Mouse (Mus musculus): ENCODE results near the gene Olfr1309.
"Not testable (repeated sequence)": the region's sequence is repeated elsewhere in the genome, so short reads cannot be mapped to it uniquely, and the experiment has no call there.

Gene Olfr1309

GRCm38 (mm10) chr2:111990181-111990580, at the start of gene Olfr1309:
Gene Olfr1309, minus strand, starts transcription at chr2:111990281.
- no peak for DNase-seq (ENCODE audit: low read depth, low spot score)

GRCm38 (mm10) chr2:112026971-112027370, 36.9 kb upstream of the Olfr1309 start:
- not testable (repeated sequence) for DNase-seq (ENCODE audit: low read depth, low spot score)

- no peak for DNase-seq (ENCODE audit: low read depth, low spot score)
Measured at GRCm38 (mm10) chr2:112024312-112024711, 34.2 kb upstream of the Olfr1309 start, which contains the start of gene Olfr1311. Gene Olfr1311, minus strand, starts transcription at chr2:112024412.

GRCm38 (mm10) chr2:112014900-112015299, 24.8 kb upstream of the Olfr1309 start:
- DNase-seq (ENCODE audit: low read depth, low spot score): peak; percentile 54

GRCm38 (mm10) chr2:112012608-112013007, 22.5 kb upstream of the Olfr1309 start, which contains the start of gene Olfr1310:
Gene Olfr1310, minus strand, starts transcription at chr2:112012708.
- DNase-seq (ENCODE audit: low read depth, low spot score): no peak

- no peak for DNase-seq (ENCODE audit: low read depth, low spot score)
Measured at GRCm38 (mm10) chr2:111964844-111965243, 25.2 kb downstream of the Olfr1309 start, which contains the start of gene Olfr1308. Gene Olfr1308, minus strand, starts transcription at chr2:111964944.

GRCm38 (mm10) chr2:111949340-111949739, 40.7 kb downstream of the Olfr1309 start, which contains the start of gene Olfr1307:
Gene Olfr1307, minus strand, starts transcription at chr2:111949440.
- DNase-seq (ENCODE audit: low read depth, low spot score): no peak

Data from 3T3-L1 (cell line).